Mouse (Mus musculus) spleen, postnatal 4 days (tissue): Measurements from ENCODE around the gene Ercc1.

Experiments
- DNase-seq, 2 experiments: peaks; one replicate each; pipeline ENCODE4 v3.0.0; 2022; ENCODE audit warnings: low spot score in 2 of 2

The Ercc1 gene

DNA sequence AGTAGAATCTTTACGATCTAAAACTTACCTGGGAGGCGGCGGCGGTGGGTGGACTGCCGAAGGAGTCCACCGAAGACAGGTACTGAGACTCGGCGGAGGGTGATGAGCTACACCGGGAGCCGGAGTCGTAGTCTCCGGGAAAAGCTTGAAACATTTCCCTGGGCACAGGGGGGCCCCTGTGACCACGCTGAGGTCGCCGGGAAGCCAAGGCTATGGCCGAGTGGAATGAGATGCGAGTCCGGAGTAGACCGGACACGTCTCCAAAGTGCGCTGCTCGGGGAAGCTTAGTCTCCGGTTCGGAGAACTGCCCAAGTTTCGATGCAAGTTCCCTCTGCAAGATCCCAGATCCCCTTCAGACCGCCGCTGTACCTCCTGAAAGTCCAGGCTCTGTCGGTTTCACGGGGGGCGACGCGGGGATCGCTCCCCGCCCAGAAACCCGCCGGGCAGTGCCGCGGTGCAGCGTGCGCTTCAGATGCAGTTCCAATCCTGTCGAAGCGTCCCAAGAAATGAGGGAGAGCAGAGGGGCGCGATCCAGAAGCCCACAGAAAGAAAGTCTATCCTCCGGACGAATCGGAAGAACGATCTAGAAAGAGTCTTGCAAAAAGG is 35.2 kb upstream of the Ercc1 start:
- no peak for DNase-seq

DNA sequence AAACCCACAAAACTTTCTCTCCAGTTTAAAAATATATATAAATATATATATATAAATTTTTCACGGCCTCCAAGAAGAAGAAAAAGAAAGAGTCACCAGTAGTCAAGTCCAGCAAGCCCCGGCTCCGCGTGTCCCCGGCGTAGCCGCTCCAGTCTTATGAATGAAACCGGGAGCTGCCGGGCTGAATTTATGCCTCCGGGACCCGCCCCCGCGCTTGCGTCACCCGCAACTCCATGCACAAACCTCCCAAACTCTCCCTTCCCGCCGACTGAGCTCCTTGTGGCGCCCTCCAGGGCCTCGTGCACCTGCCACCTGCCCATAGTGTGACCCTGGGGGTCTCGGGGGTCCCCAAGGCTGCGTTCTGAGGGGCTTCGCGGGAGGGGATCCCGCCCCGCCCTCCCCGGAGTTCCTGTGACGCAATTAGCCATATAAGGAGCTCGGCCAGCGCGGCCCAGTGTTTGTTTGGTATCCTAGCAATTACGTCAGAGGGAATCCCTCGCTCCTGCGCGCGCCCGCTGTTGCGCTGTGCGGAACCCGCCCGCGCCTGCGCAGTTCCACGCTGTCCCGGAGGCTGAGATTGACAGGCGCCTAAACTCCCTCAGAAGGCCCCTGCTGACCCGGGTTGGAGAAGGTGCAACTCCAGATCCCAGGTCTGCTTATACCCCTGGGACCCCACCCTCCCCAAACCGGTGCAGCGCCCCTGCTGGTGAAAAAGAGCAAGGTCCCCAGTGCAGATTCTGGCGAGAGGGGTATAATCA is 34.5 kb upstream of the Ercc1 start, which contains the start of gene Fosb:
Gene Fosb, minus strand, starts transcription at position 168 of the 758 bp plus-strand sequence.
- DNase-seq = peak; percentile 89 to 96

DNA sequence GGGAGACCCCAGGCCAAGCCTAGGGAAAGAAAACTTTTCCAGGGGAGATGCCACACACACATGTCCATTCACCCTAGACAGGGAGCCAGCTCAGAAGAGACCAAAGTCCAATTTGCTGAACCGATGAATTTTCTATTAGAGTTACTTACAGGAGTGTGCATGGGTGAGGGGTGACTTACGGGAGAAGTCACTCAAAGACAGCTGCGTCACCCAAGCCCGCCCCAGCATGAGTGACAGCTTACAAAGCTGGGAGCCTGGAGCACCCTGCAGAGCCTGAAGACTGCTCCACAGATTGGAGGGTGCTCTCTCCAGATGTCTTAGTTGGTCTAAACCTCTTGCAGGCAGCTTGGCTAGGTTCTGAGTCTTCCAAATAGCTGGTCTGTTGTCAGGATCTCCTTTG is 32.6 kb upstream of the Ercc1 start:
- no peak for DNase-seq

DNA sequence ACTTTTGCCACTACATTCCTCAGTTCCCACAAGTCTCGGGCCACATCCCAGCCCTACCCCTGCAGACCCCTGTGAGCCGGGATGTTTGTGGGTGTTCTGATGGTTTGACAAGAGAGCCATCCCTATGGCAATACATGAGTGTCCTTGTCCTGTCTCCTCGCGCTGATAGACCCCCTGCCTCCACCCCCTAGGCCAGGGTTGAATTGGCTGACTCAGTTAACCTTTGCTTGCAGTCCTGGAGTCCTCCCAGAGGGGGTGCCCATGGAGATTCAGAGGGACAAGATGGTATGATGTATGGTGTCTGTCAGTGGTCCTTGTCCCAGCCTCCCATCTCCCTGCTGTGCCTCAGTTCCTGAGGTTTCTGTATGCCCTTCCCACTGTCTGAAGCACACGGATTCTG is 30.5 kb upstream of the Ercc1 start:
- no peak for DNase-seq

DNA sequence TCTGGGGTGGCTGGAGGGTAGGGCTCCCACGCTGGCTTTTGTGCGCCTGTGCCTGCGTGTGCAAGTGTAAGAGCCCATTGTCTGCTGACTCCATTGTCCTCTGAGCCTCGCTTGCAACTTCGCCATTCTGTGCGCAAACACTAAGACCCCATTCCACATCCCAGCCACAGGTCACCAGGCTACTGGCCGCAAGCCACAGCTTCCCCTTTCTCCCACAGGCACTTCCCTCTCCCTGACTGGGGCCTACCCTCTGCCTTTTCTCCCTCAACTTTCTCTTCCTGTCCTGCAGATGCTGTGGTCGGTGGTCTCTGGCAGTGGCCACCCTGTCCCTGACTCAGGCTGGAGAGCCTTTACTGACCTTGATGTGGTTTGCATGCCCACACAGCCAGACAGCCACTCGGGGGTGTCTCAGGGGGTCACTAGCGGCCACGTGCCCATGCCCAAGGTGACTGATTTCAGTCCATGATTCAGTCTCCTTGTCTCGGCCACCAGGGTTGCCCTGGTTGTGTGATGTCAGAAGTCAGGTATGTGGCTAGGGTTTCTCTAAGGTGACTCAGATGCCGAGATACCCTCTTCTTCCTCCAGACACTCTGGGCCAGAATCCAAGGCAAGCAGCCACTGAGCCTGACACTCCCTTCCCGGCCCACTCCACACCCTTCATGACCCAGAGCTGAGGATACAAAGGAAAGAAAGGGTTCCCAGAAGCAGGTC is 28.0 kb upstream of the Ercc1 start:
- DNase-seq = peak; percentile 44 to 71

DNA sequence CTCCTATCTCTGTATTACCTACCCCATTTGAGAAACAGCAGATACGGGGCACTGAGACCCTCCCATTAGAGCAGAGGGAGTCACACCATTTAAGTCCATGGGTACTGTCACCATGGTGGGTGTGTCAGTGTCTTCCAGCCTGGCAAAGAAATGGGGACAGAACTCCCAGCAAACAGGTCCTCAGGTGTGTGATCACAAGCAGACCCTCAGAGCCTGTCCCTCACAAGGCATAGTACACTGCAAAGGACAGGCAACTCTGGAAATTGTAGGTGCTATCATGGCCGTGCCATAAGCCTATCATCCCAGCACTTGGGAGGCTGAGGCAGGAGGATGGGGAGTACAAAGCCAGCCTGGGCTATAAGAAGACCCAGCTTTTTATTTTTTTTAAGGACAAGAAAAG is 26.4 kb upstream of the Ercc1 start:
- DNase-seq = no peak

DNA sequence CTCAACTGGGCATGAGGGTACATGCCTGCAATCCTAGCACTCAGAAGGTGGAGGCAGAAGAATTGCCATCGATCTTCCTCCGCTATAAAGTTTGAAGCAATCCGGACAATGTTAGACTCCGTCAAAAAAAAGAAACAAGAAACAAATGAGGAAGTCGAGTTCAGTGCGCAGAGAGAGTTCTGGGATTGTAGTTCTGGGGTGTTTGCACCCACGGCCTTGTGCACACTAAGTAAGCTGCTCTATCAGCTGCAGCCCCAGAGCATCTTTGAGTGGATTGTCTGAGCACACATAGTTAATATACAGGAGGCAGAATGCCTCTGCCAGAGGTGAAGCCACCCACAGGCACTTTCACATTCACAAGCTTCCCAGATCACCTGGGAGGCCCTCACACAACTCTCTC is 25.9 kb upstream of the Ercc1 start:
- no peak for DNase-seq

DNA sequence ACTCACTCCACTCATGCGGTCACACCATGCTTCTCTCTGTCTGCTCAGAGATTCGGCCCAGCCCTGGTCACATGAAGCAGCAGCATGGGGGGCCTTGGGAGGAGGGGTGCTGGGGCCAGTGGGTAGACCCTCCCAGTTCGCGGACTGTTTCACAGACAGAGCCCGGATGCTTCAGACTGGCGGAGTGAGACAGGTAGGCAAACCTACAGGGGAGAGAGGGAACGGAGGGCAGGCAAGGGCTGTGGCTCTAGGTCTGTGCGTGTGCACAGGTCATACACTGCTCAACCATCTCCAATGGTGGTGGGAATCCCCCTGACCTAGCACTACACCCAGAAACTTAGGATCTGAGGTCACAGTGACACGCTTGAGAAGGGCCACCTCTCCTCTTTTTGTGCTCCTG is 25.1 kb upstream of the Ercc1 start:
- peak in 1 of 2 experiments; percentile 61 for DNase-seq

DNA sequence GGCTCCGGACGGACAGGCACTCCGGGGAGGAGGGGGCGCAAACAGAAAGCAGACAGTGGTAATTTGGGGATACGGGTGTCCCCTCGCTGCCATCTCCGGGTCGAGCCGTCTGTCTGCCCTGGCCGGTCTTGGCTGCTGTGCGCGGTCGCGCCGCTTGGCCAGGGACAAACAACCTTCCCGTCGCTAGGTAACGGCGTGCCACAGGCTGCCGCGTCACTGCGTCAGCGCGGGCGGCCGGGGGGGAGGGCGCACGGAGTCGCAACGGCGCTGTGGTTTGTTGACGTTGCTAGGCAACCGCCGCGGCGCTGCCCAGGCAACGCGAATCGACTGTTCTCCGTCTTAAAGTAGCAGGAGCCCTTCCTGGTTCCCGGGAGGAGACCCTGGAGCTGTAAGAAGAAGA is 24.7 kb upstream of the Ercc1 start:
- DNase-seq = peak; percentile 83 to 91

DNA sequence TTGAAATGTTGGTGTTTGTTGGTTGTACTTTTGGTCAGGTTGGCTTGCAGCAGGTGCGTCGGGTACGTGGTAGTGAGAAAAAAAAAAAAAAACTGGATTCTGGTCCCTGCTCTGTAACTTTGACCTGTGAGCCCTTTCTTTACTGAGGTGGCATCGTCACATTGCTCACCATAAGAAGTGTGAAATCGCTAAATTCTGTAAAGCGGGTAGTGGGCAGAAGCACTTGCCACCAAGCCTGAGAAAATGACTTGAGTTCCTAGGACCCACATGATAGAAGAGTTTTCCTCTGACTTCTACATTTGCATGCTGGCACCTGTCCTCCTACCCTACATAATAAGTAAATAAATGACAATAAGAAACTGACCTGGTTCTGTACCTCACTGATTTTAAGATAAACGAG is 23.9 kb upstream of the Ercc1 start:
- DNase-seq = no peak

DNA sequence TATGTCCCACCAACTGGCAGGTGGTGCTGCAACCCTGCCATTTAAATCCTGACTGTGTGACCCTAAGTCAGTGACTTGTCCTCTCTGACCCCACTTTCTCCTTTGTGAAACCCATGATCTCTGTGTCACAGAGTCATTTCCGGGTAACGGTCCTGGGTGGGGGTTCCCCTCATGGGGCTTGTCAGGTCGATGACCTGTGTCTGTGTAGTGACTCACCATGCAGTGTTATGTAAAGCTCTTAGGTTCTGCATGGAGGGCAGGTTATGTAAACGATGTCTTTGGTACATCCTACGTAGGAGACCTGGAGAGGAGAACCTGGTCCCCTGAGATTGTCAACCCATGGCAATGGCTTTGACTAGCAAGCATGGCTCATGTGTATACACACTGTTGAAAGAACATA is 23.1 kb upstream of the Ercc1 start:
- DNase-seq = peak in 1 of 2 experiments; percentile 58

DNA sequence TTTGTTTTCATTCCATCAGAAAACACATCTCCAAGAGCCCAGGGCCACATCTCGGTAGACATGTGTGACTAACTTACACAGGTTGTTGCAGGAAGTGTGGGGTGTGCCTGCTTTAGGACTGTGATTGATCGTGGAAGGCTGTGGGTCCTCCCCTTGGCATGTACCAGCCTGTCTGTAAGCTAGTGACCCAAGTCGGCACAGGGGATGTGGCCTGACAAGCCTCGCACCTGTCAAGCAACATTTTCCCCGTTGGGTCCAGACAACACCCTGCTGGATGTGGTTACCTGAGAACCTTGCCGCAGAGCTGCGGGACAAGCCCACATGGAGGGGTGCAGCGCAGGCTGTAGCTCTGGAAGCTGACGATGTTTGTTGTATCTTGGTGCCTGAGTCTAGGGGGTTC is 22.1 kb upstream of the Ercc1 start:
- peak in 1 of 2 experiments; percentile 53 for DNase-seq

DNA sequence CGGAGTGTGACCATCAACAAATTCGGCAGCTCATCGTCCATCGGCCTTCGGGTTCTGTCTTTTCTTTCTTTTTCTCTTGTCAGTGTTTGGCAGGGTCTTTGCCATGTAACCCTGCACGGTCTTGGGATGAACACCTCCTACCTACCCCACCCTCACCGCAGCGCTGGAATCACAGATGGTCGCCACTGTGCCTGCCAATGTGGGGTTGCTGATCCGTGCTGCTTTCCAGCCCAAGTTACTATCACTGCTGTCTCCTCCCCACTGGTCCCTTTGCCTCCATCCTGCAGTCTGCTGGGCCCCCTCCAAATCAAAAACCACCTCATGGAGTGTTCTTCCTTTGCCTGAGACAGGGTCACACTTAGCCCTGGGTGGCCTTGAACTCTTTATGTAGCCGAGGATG is 20.4 kb upstream of the Ercc1 start:
- DNase-seq = peak in 1 of 2 experiments; percentile 56

DNA sequence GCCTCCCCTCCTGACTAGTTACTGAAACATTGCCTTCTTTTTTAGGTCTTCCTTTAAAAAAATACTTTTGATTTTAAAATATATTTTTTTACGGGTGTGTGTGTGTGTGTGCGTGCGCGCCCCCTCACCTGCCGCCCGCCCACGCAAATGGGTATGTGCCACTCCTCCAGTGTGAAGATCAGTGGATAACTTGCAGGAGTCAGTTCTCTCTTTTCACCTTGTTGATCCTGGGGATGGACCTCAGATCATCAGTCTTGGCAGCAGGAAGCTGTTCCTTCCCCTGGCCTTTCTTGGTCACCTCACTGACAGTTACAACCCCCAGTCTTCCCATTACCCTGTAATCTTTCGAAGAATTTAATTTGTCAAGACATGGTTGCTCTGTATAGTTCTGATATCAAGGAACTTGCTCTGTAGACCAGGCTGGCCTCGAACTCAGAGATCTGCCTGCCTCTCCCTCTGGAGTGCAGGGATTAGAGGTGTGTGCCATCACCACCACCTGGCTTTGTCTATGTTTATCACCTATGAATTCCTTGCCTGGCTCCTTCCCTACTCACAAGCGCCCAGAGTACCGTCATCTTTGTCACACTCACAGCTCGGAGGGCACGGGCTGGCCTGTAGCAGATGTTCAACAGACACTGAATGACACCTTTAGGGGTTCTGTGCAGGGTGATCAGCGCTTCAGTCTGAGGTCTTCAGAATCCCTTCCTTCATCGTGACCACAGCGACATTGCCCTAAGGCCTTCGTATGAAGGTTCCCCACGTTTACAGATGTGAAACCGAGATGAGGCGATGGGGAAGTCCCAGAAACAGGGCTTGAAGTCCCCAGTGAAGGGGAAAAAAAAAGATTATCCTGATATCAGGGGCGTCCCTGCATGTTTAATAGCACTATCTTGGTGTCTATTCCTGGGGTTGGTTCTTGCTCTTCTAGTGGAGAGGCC is 19.0 kb upstream of the Ercc1 start:
- DNase-seq = peak in 1 of 2 experiments; percentile 54

DNA sequence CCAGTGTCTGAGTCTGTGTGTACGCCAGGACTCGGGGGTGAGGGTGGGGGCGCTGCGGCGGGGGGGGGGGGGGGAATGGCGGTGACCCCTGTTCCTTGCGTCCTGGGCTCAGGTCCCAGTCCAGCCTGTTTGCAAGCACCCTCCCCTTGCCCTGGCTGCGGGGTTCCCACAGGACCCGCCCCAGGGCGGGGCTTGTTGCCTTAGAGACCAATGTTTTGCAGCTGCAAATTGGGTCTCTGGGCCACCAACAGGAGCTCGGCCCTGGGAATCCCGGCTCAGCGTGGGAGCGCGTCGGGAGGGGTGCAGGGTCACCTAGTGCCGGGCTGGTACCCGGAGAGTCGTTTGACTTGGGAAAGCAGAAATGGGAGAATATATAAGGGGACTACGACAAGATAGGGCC is 18.2 kb upstream of the Ercc1 start:
- DNase-seq = peak; percentile 57 to 76

DNA sequence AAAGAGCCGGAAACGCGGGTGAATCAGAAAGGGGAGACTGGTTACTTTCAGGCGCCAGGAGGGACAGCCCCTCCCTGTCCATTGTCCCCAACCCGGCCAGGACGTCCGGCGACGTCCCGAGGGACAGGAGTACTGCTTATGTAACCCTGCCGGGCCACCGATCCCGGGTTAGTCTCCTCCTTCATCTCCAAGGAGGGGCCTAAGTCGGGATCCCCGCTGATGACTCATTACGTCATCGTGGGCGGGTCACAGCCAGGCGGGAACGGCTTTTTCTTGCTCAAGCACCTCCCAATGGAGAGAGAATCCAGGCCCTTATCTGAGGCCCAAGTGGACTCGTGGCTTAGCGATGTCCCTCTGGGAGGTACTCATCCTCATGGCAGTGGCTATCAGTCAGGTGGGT is 17.4 kb upstream of the Ercc1 start:
- DNase-seq = peak; percentile 51 to 71

DNA sequence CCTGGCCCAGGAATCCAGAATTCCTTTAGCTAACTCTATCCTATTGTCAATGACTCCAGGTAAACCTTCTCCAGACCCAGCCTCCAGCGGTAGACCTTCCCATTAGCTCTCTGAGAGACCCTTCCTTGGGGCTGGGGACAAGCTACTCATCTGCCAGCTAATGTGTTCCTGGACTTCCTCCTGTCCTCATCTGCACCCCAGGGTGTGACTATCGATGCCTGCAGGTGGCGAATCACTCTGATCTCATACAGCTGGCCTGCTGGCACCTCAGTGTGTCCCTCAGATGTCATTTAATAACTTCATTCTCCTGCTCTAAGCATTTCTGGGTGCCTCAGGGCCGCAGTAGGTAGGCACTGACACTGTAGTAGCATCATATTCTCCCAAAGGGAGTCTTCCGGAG is 16.8 kb upstream of the Ercc1 start:
- DNase-seq = peak in 1 of 2 experiments; percentile 55

DNA sequence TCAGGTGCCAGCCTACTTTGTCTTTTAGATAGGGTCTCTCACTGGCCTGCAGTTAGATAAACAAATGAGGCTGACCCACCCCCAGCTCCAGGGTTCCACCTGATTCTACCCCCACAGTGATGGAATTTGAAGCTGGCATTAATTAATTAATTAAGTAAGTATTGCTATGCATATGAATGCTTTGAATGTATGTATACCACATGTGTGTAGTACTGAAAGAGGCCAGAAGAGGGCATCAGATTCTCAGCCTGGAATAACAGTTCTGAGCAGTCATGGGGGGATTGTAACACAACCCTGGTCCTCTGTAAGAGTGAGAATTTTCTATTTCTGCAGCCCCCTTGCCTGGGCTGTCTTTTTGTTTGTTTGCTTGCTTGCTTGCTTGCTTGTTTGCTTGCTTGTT is 16.2 kb upstream of the Ercc1 start:
- DNase-seq = peak in 1 of 2 experiments; percentile 59

DNA sequence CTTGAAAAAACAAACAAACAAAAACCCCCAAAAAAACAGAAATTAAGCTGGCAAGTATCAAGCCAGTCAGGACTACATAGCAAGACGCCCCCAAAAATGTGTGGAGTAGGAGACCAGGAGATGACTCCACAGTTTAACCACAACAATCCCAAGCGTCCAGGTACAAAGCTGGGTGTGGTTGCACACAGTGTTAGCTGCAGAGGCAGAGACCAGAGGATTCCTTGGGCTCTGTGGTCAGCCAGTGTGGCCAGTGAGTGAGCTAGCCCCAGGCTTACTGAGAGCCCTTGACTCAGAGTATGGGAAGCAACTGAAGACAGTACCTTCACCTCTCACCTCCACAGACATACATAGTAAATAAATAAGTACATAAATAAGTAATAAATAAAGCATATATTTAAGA is 12.7 kb upstream of the Ercc1 start:
- no peak for DNase-seq

DNA sequence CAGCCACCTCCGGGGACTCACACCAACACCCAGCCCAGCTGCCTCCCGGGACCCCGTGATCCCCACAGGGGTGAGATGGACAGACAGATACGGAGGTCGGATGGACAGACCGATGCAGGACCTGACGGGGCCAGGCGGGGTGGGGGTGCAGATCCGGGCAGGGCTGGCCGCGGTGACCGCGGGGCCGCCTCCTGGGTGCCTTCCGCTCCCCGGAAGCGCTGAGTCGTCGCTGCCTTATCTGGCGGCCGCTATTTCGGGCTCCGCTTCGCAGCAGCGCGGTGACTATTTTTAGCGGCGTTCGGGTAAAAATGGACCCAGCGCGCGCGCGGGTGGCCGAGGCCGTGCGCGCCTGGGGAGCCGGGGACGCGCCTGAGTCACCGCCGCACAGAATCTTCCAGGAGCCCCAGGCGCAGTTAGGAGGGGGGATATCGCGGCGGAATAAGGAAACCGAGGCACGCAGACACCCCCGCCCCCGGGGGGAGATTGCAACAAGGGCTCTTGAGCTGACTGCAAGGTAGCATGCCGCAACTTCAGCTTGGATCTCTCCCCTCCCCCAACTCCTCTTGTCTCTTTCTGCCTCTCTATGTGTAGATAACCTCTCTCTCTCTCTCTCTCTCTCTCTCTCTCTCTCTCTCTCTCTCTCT is 11.7 kb upstream of the Ercc1 start:
- DNase-seq = peak; percentile 66 to 83

DNA sequence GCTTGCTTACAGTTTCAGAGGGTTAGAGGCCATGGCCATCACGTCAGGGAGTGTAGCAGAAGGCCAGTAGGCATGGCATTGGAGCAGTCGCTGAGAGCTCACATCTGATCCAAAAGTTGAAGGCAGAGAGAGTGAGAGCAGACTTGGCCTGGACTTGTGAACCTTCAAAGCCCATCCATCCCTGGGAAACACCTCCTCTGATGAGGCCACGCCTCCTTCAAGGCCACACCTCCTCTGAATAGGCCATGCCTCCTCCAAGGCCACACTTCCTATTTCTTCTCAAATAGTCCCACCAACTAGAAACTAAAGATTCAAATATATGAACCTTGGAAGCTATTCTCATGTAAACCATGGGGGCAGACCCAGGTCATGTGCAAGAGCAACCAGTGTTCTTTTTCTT is 9.0 kb upstream of the Ercc1 start:
- DNase-seq = no peak
